ENCODE assay signal across 22 mouse cellular contexts in genomic region chr9:60430017-60430416, GRCm38 (mm10).
A peak's percentile ranks its signal among the peaks of the same experiment; 100 is the strongest.
DNase-seq lines count a peak whose midpoint lies in the region; ATAC-seq lines count a peak whose summit lies in the region.
"Had no signal": no experiment of that assay in that cellular context is flagged by ENCODE, and none has a peak within 500 bp of the region (broad histone marks: within the 10 kb centered on the region; RNA-seq: fewer than 3 reads in every experiment).

No protein-coding gene starts in this region.

- ATAC-seq in frontal cortex, adult (ENCODE audit: low TSS enrichment) = peak; percentile 67
- no peak for ATAC-seq in midbrain, embryonic 12.5 days (ENCODE audit: low FRiP score, low read depth)
- no peak for ATAC-seq in midbrain, embryonic 14.5 days (ENCODE audit: low FRiP score, low TSS enrichment)

- peaks cover 4% of the 10 kb centered on the region; the same call in 1 of the 2 replicates for H3K27me3 ChIP-seq in midbrain, embryonic 12.5 days
- H3K27me3 ChIP-seq in midbrain, embryonic 14.5 days (ENCODE audit: control insufficient read depth, insufficient read depth, low read length) = no peaks in the 10 kb centered on the region
- H3K27me3 ChIP-seq: CH12.LX; liver, embryonic 13.5 days had no signal

- no peak overlapping the region for H3K9ac ChIP-seq in midbrain, embryonic 12.5 days (replicated peaks)
- H3K9ac ChIP-seq in midbrain, embryonic 14.5 days (replicated peaks; ENCODE audit: low read length) = no peak overlapping the region
- H3K9ac ChIP-seq: liver, embryonic 13.5 days had no signal

- H3K9me3 ChIP-seq in midbrain, embryonic 12.5 days = no peaks in the 10 kb centered on the region
- H3K9me3 ChIP-seq in midbrain, embryonic 14.5 days (ENCODE audit: control insufficient read depth, low read length) = no peaks in the 10 kb centered on the region
- H3K9me3 ChIP-seq: embryonic facial prominence, embryonic 10.5 days; liver, embryonic 13.5 days had no signal

- no peak overlapping the region for H3K4me3 ChIP-seq in midbrain, embryonic 12.5 days
- no peak overlapping the region for H3K4me3 ChIP-seq in midbrain, embryonic 14.5 days (replicated peaks; ENCODE audit: low read depth, low read length)
- H3K4me3 ChIP-seq: embryonic facial prominence, embryonic 10.5 days; heart, adult 2 months; left cerebral cortex, adult 2 months; liver, embryonic 13.5 days had no signal

- DNase-seq in frontal cortex, postnatal 10 days (ENCODE audit: low spot score in 2 of 2) = no peak
- no peak for DNase-seq in midbrain, embryonic 14.5 days
- DNase-seq in ZHBTc4 (ENCODE audit: low read depth, low spot score) = peak; percentile 59
- no peak for DNase-seq in thymus, adult 18-20 months
- no peak for DNase-seq in thymus, postnatal 0 days (ENCODE audit: low spot score)
- DNase-seq: adrenal gland, postnatal 36 days; B cell, adult 2 months; cerebellum, adult 11-12 months; cerebellum, postnatal 10 days; gastrocnemius, postnatal 36 days; heart, adult 2 months; kidney, adult 11 months; liver, embryonic 13.5 days; lung, adult 2 months; lung, postnatal 14 days; thymus, postnatal 25 days had no signal

- H3K4me2 ChIP-seq in midbrain, embryonic 12.5 days (replicated peaks) = no peak overlapping the region
- no peak overlapping the region for H3K4me2 ChIP-seq in midbrain, embryonic 14.5 days (ENCODE audit: low read length)
- H3K4me2 ChIP-seq: liver, embryonic 13.5 days had no signal

- H3K27ac ChIP-seq in midbrain, embryonic 12.5 days (replicated peaks) = peak overlapping the region; percentile 43; the same call in 1 of the 2 replicates
- no peak overlapping the region for H3K27ac ChIP-seq in midbrain, embryonic 14.5 days (replicated peaks; ENCODE audit: low read depth, low read length)
- H3K27ac ChIP-seq: embryonic facial prominence, embryonic 10.5 days; heart, adult 2 months; kidney, postnatal 0 days; left cerebral cortex, adult 2 months; liver, embryonic 13.5 days had no signal

- H3K36me3 ChIP-seq in midbrain, embryonic 12.5 days = no peaks in the 10 kb centered on the region
- H3K36me3 ChIP-seq in midbrain, embryonic 14.5 days (ENCODE audit: control insufficient read depth, insufficient read depth, low read length) = no peaks in the 10 kb centered on the region
- H3K36me3 ChIP-seq: embryonic facial prominence, embryonic 10.5 days; liver, embryonic 13.5 days had no signal

- WGBS in midbrain, embryonic 12.5 days = 54% methylated on average over 4 of the region's 4 CpGs
- 46% methylated on average over 4 of the region's 4 CpGs for WGBS in midbrain, embryonic 14.5 days

- H3K4me1 ChIP-seq in midbrain, embryonic 12.5 days = peaks cover 15% of the 10 kb centered on the region
- H3K4me1 ChIP-seq in midbrain, embryonic 14.5 days (ENCODE audit: control insufficient read depth, insufficient read depth, low read length) = 0 out of 2 replicates have a peak, but pooled peaks cover 3% of the 10 kb centered on the region
- H3K4me1 ChIP-seq: liver, embryonic 13.5 days had no signal
